Mouse (Mus musculus): ENCODE results near the gene Atp13a1. TPM values are rescaled to one million over a fixed set of nuclear protein-coding genes. Genes with fewer than 3 reads are reported as not detected.

The Atp13a1 gene
- polyA plus RNA-seq, 1 experiment from 2014 or later = 21.2 TPM

- Histone ChIP-seq H3K27me3 (replicated peaks; ENCODE audit: insufficient read depth, low read length) (no peaks in the 10 kb centered on the region), H3K4me3 (ENCODE audit: low read depth, low read length) (no peak overlapping the region), H3K9ac (replicated peaks; ENCODE audit: low read depth) (no peak overlapping the region), H3K27ac (ENCODE audit: low read length) (no peak overlapping the region), H3K36me3 (ENCODE audit: insufficient read depth, low read length) (0 out of 2 replicates have a peak, but pooled peaks cover 8% of the 10 kb centered on the region), H3K4me2 (replicated peaks; ENCODE audit: low read depth, low read length) (no peak overlapping the region), H3K4me1 (ENCODE audit: insufficient read depth, low read depth, low read length) (no peaks in the 10 kb centered on the region), H3K9me3 (ENCODE audit: low read length) (no peaks in the 10 kb centered on the region)
- TF ChIP-seq CTCF (IDR thresholded peaks at IDR 0.05) (no peak), EP300 (IDR thresholded peaks at IDR 0.05) (no peak)
- ATAC-seq (no peak), DNase-seq (ENCODE audit: low spot score) (no peak)
- 55% methylated on average over 3 of the region's 3 CpGs for WGBS
Observed at GRCm38 (mm10) chr8:69809820-69810219, 18.9 kb downstream of the Atp13a1 start.

- Histone ChIP-seq H3K9me3 (ENCODE audit: low read length) (no peaks in the 10 kb centered on the region), H3K9ac (replicated peaks; ENCODE audit: low read depth) (no peak overlapping the region), H3K27me3 (replicated peaks; ENCODE audit: insufficient read depth, low read length) (no peaks in the 10 kb centered on the region), H3K4me1 (ENCODE audit: insufficient read depth, low read depth, low read length) (no peaks in the 10 kb centered on the region), H3K4me3 (ENCODE audit: low read depth, low read length) (no peak overlapping the region), H3K36me3 (ENCODE audit: insufficient read depth, low read length) (no peaks in the 10 kb centered on the region), H3K27ac (ENCODE audit: low read length) (no peak overlapping the region), H3K4me2 (replicated peaks; ENCODE audit: low read depth, low read length) (no peak overlapping the region)
- 90% methylated on average over 2 of the region's 2 CpGs for WGBS
- DNase-seq (ENCODE audit: low spot score) = no peak
- ATAC-seq = no peak
- TF ChIP-seq CTCF (IDR thresholded peaks at IDR 0.05) (no peak), EP300 (IDR thresholded peaks at IDR 0.05) (no peak)
Observed at GRCm38 (mm10) chr8:69814881-69815280, 23.9 kb downstream of the Atp13a1 start.

GRCm38 (mm10) chr8:69815396-69815795, 24.4 kb downstream of the Atp13a1 start:
- no peak for DNase-seq (ENCODE audit: low spot score)
- Histone ChIP-seq H3K9ac (replicated peaks; ENCODE audit: low read depth) (no peak overlapping the region), H3K9me3 (ENCODE audit: low read length) (no peaks in the 10 kb centered on the region), H3K27ac (ENCODE audit: low read length) (no peak overlapping the region), H3K4me1 (ENCODE audit: insufficient read depth, low read depth, low read length) (no peaks in the 10 kb centered on the region), H3K27me3 (replicated peaks; ENCODE audit: insufficient read depth, low read length) (no peaks in the 10 kb centered on the region), H3K4me2 (replicated peaks; ENCODE audit: low read depth, low read length) (no peak overlapping the region), H3K36me3 (ENCODE audit: insufficient read depth, low read length) (no peaks in the 10 kb centered on the region), H3K4me3 (ENCODE audit: low read depth, low read length) (no peak overlapping the region)
- WGBS = 91% methylated on average over 4 of the region's 4 CpGs
- TF ChIP-seq CTCF (IDR thresholded peaks at IDR 0.05) = no peak
- no peak for TF ChIP-seq EP300 (IDR thresholded peaks at IDR 0.05)
- ATAC-seq = no peak

DNA sequence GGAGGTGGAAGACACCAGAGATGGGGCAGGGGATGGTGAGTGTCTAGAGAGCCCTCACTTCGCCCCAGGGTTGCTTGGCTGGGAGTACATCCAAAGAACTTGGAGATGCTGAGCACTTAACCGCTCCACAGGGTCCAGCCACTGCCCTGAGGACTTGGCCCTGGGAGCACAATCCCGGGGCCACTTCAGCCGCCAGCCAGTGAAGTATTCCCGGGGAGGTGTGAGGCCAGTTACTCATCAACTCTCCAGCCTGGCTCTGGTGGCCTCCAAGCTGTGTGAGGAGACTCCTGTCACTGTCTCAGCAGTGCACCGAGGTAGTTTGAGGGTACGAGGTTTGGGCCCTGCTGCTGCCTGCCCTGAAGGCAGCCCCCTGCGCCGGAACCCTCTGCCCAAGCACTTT, 29.5 kb downstream of the Atp13a1 start:
- Histone ChIP-seq H3K9ac (replicated peaks; ENCODE audit: low read depth) (no peak overlapping the region), H3K4me2 (replicated peaks; ENCODE audit: low read depth, low read length) (no peak overlapping the region), H3K27ac (ENCODE audit: low read length) (no peak overlapping the region), H3K36me3 (ENCODE audit: insufficient read depth, low read length) (no peaks in the 10 kb centered on the region), H3K27me3 (replicated peaks; ENCODE audit: insufficient read depth, low read length) (no peaks in the 10 kb centered on the region), H3K9me3 (ENCODE audit: low read length) (no peaks in the 10 kb centered on the region), H3K4me1 (ENCODE audit: insufficient read depth, low read depth, low read length) (no peaks in the 10 kb centered on the region), H3K4me3 (ENCODE audit: low read depth, low read length) (no peak overlapping the region)
- ATAC-seq (no peak), DNase-seq (ENCODE audit: low spot score) (no peak)
- TF ChIP-seq CTCF (IDR thresholded peaks at IDR 0.05) = no peak
- TF ChIP-seq EP300 (IDR thresholded peaks at IDR 0.05) = no peak
- 82% methylated on average over 9 of the region's 9 CpGs for WGBS

DNA sequence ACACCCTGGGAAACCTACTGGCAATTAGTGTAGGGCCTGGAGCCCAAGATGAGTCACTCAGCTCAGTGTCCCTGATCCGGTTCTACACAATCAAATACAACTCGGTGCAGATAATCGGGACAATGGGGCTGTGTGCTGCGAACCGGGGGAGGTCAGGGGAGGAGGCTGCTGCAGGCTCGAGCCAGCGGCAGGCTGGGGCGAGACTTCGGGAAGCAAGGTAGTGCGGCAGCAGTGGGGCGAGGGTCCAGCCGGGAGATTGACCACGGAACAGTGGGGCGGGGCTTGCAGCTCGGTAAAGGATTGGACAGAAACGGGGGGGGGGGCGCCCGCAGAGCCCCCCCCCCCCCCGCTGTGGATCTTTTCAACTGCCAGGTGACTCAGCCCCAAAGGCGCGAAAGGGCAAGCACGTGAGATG, 31.0 kb downstream of the Atp13a1 start:
- Histone ChIP-seq H3K27me3 (replicated peaks; ENCODE audit: insufficient read depth, low read length) (no peaks in the 10 kb centered on the region), H3K4me2 (replicated peaks; ENCODE audit: low read depth, low read length) (peak overlapping the region; percentile 84), H3K36me3 (ENCODE audit: insufficient read depth, low read length) (no peaks in the 10 kb centered on the region), H3K4me3 (ENCODE audit: low read depth, low read length) (peak overlapping the region; percentile 46), H3K9ac (replicated peaks; ENCODE audit: low read depth) (0 out of 2 replicates have a peak overlapping the region, but pooled peaks have one; percentile 19), H3K27ac (ENCODE audit: low read length) (0 out of 2 replicates have a peak overlapping the region, but pooled peaks have one; percentile 9), H3K4me1 (ENCODE audit: insufficient read depth, low read depth, low read length) (no peaks in the 10 kb centered on the region), H3K9me3 (ENCODE audit: low read length) (no peaks in the 10 kb centered on the region)
- DNase-seq (ENCODE audit: low spot score) = peak; percentile 32
- TF ChIP-seq EP300 (IDR thresholded peaks at IDR 0.05) (no peak), CTCF (IDR thresholded peaks at IDR 0.05) (no peak)
- ATAC-seq = peak; percentile 46
- WGBS = 0% methylated on average over 12 of the region's 22 CpGs

DNA sequence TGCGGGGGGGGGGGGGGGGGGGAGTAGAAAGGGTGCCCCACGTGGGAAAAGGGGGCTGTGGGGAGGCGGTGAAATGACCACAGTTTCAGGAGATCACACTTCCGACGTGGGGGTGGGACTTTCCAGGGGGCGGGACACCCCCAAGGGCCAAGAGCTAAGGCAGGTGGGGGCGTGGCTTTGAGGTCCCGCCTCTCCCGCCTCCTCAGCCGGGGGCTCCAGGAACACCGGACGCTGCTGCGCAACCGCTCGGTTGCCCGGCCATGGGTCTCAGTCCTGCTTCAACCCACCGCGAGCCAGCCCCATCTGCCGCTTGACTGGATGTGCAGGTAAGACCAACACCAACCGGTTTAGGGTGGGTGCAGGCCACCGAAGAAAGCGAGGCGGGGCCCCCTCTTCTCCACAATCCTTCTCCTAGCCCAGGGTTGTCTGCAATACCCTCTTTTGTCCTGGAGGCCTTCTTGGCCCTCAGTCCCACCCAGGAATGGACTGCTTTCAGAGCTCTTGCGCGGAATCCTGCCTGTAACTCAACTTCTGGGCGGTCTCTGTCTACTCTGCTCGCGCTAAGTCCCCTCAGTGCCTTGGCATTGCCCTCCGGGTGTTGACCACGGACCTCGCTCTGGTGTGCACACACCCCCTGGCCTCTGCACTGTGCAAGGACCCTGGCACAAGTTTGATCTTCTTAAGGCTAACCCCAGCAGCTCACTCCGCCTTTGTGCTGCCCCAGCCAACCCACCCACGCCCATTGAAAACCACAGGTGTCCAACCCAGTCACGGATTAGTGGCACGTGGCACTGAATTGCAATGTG, 31.6 kb downstream of the Atp13a1 start, which contains the start of gene Lpar2:
Lpar2 (plus strand) TSS at position 44 of the 806 bp plus-strand sequence.
- peak within 1 kb of the TSS; percentile 46 for H3K4me3 ChIP-seq (ENCODE audit: low read depth, low read length)
- TF ChIP-seq EP300 (IDR thresholded peaks at IDR 0.05) (no peak), CTCF (IDR thresholded peaks at IDR 0.05) (peak; percentile 22; the same call in 1 of the 2 replicates)
- DNase-seq (ENCODE audit: low spot score) (peak; percentile 85), ATAC-seq (peak; percentile 87)
- no peaks in the 10 kb centered on the region for H3K9me3 ChIP-seq (ENCODE audit: low read length)
- peak within 1 kb of the TSS; percentile 84 for H3K4me2 ChIP-seq (replicated peaks; ENCODE audit: low read depth, low read length)
- H3K9ac ChIP-seq (replicated peaks; ENCODE audit: low read depth) = peak within 1 kb of the TSS; percentile 44
- H3K36me3 ChIP-seq (ENCODE audit: insufficient read depth, low read length) = no peaks in the 10 kb centered on the region
- H3K27ac ChIP-seq (ENCODE audit: low read length) = peak within 1 kb of the TSS; percentile 74
- H3K4me1 ChIP-seq (ENCODE audit: insufficient read depth, low read depth, low read length) = no peaks in the 10 kb centered on the region
- H3K27me3 ChIP-seq (replicated peaks; ENCODE audit: insufficient read depth, low read length) = no peaks in the 10 kb centered on the region
- WGBS = 3% methylated on average over 28 of the region's 35 CpGs
